In the genomic region with DNA sequence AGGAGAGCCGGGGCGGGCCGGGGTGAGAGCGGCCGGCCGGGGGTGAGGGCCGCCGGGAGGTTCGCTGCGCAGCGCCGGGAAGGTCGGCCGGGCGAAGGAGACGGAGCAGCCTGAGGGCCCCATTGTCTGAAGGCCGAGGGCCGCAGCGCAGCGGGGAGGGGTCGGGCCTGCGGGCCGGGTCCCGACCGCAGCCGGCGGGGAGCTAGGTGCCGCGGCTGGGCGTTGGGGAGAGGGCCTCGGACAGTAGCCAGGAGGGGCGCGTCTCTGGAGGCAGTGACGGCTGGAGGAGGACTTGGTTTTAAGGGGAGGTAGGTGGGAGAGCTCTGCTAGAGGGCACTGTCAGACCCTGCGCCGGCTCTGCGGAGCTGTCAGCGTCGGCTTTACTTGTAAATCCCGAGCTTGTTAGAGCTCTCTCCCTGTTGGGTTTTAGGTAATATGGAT, we compare ENCODE assay signal across 8 mouse cellular contexts. TPM values are rescaled to one million over a fixed set of nuclear protein-coding genes. Genes with fewer than 3 reads are reported as not detected.
DNase-seq lines count a peak whose midpoint lies in the region; ATAC-seq and TF ChIP-seq lines count a peak whose summit lies in the region.

No protein-coding gene starts in this region.

- peak; percentile 39 for DNase-seq in kidney, adult 11 months
- no peak for DNase-seq in kidney, adult 18-20 months
- peak; percentile 46 for DNase-seq in adrenal gland, postnatal 25 days
- DNase-seq in forebrain, embryonic 11.5 days (ENCODE audit: low spot score) = no peak
- DNase-seq in limb, embryonic 11.5 days (ENCODE audit: low spot score) = peak; percentile 66
- peak; percentile 44 for DNase-seq in mesoderm, embryonic 11.5 days (ENCODE audit: low read depth, low spot score)
- no peak for DNase-seq in stomach, postnatal 0 days (ENCODE audit: low spot score)

- peaks cover 2% of the 10 kb centered on the region for H3K4me1 ChIP-seq in forebrain, embryonic 11.5 days (replicated peaks; ENCODE audit: control insufficient read depth, insufficient read depth, low read length)
- H3K4me1 ChIP-seq in hindbrain, embryonic 13.5 days (replicated peaks) = peaks cover 41% of the 10 kb centered on the region
- peaks cover 6% of the 10 kb centered on the region for H3K4me1 ChIP-seq in limb, embryonic 11.5 days (ENCODE audit: control insufficient read depth, insufficient read depth, low read length)
- peaks cover 10% of the 10 kb centered on the region for H3K4me1 ChIP-seq in stomach, postnatal 0 days (replicated peaks; ENCODE audit: control insufficient read depth, insufficient read depth)

- H3K4me2 ChIP-seq in forebrain, embryonic 11.5 days (ENCODE audit: low read depth, low read length, severe bottlenecking) = peak overlapping the region; percentile 66
- peak overlapping the region; percentile 85 for H3K4me2 ChIP-seq in hindbrain, embryonic 13.5 days
- peak overlapping the region; percentile 58 for H3K4me2 ChIP-seq in limb, embryonic 11.5 days (ENCODE audit: low read depth, severe bottlenecking)
- peak overlapping the region; percentile 70 for H3K4me2 ChIP-seq in stomach, postnatal 0 days (replicated peaks; ENCODE audit: low read depth)

- no peak; the same call in none of the 2 replicates for TF ChIP-seq CTCF in stomach, postnatal 0 days (IDR thresholded peaks at IDR 0.05; ENCODE audit: low read depth)

- H3K9me3 ChIP-seq in forebrain, embryonic 11.5 days (ENCODE audit: control insufficient read depth, low read length) = no peaks in the 10 kb centered on the region
- H3K9me3 ChIP-seq in hindbrain, embryonic 13.5 days = no peaks in the 10 kb centered on the region
- no peaks in the 10 kb centered on the region for H3K9me3 ChIP-seq in limb, embryonic 11.5 days (ENCODE audit: control insufficient read depth, low read length)
- H3K9me3 ChIP-seq in stomach, postnatal 0 days (ENCODE audit: control insufficient read depth, low read length) = no peaks in the 10 kb centered on the region

- no peaks in the 10 kb centered on the region for H3K27me3 ChIP-seq in forebrain, embryonic 11.5 days (ENCODE audit: control insufficient read depth, insufficient read depth, low read length)
- H3K27me3 ChIP-seq in hindbrain, embryonic 13.5 days = no peaks in the 10 kb centered on the region
- no peaks in the 10 kb centered on the region for H3K27me3 ChIP-seq in limb, embryonic 11.5 days (ENCODE audit: control insufficient read depth, insufficient read depth, low read length)
- no peaks in the 10 kb centered on the region for H3K27me3 ChIP-seq in stomach, postnatal 0 days (ENCODE audit: control insufficient read depth, insufficient read depth, low read length)

- H3K4me3 ChIP-seq in forebrain, embryonic 11.5 days (ENCODE audit: low read depth, low read length) = peak overlapping the region; percentile 86
- peak overlapping the region; percentile 97 for H3K4me3 ChIP-seq in hindbrain, embryonic 13.5 days
- H3K4me3 ChIP-seq in limb, embryonic 11.5 days (ENCODE audit: low read depth, low read length) = peak overlapping the region; percentile 96
- peak overlapping the region; percentile 100 for H3K4me3 ChIP-seq in stomach, postnatal 0 days (ENCODE audit: low read depth, low read length)

- no peaks in the 10 kb centered on the region for H3K36me3 ChIP-seq in forebrain, embryonic 11.5 days (ENCODE audit: control insufficient read depth, insufficient read depth, low read length)
- no peaks in the 10 kb centered on the region for H3K36me3 ChIP-seq in hindbrain, embryonic 13.5 days
- no peaks in the 10 kb centered on the region; the same call in 1 of the 2 replicates for H3K36me3 ChIP-seq in limb, embryonic 11.5 days (ENCODE audit: control insufficient read depth, insufficient read depth, low read length)
- no peaks in the 10 kb centered on the region for H3K36me3 ChIP-seq in stomach, postnatal 0 days (ENCODE audit: control insufficient read depth, insufficient read depth, low read length)

- ATAC-seq in forebrain, embryonic 11.5 days (replicated peaks; ENCODE audit: low FRiP score) = peak; percentile 31
- ATAC-seq in hindbrain, embryonic 13.5 days (ENCODE audit: low FRiP score) = peak; percentile 30
- no peak for ATAC-seq in limb, embryonic 11.5 days (ENCODE audit: insufficient number of reproducible peaks, low FRiP score, low TSS enrichment, low read depth)
- peak; percentile 8 for ATAC-seq in stomach, postnatal 0 days (ENCODE audit: low FRiP score, low TSS enrichment)

- under 1% methylated on average over 38 of the region's 40 CpGs for WGBS in forebrain, embryonic 11.5 days
- WGBS in hindbrain, embryonic 13.5 days = under 1% methylated on average over 40 of the region's 40 CpGs
- under 1% methylated on average over 40 of the region's 40 CpGs for WGBS in limb, embryonic 11.5 days
- 1% methylated on average over 36 of the region's 40 CpGs for WGBS in stomach, postnatal 0 days

- peak overlapping the region; percentile 92 for H3K9ac ChIP-seq in forebrain, embryonic 11.5 days (ENCODE audit: low read length)
- peak overlapping the region; percentile 98 for H3K9ac ChIP-seq in hindbrain, embryonic 13.5 days
- peak overlapping the region; percentile 96 for H3K9ac ChIP-seq in limb, embryonic 11.5 days (ENCODE audit: low read length)
- peak overlapping the region; percentile 100 for H3K9ac ChIP-seq in stomach, postnatal 0 days (ENCODE audit: low read length)

- no peak for TF ChIP-seq EP300 in stomach, postnatal 0 days (optimal IDR thresholded peaks at IDR 0.05)

- H3K27ac ChIP-seq in forebrain, embryonic 11.5 days (ENCODE audit: low read depth, low read length) = peak overlapping the region; percentile 92
- H3K27ac ChIP-seq in hindbrain, embryonic 13.5 days = peak overlapping the region; percentile 98
- peak overlapping the region; percentile 93 for H3K27ac ChIP-seq in limb, embryonic 11.5 days (replicated peaks; ENCODE audit: low read depth, low read length)
- H3K27ac ChIP-seq in stomach, postnatal 0 days (replicated peaks) = peak overlapping the region; percentile 100

RNA-seq across cellular contexts. Expression of a gene that starts 0.4 kb away (rescaled TPM):
- 164 and 182 TPM in 2 replicates for total RNA-seq in adrenal gland, postnatal 25 days (2021)
- polyA plus RNA-seq in forebrain, embryonic 11.5 days (2014; fragmentation: Nextera tagmentation; extraction: Ambion mirVana) = 227 and 242 TPM in 2 replicates
- polyA plus RNA-seq in hindbrain, embryonic 13.5 days (2015; fragmentation: Nextera tagmentation; extraction: Ambion mirVana) = 307 and 313 TPM in 2 replicates
- 208 and 212 TPM in 2 replicates for polyA plus RNA-seq in limb, embryonic 11.5 days (2014; fragmentation: Nextera tagmentation; extraction: Ambion mirVana)
- 287 and 295 TPM in 2 replicates for polyA plus RNA-seq in stomach, postnatal 0 days (2015; fragmentation: Nextera tagmentation; extraction: Ambion mirVana)

RNA-seq across cellular contexts. Expression of a gene that starts 47.5 kb away (rescaled TPM):
- 27.8 and 33.2 TPM in 2 replicates for total RNA-seq in adrenal gland, postnatal 25 days (2021)
- polyA plus RNA-seq in forebrain, embryonic 11.5 days (2014; fragmentation: Nextera tagmentation; extraction: Ambion mirVana) = 41.0 and 41.1 TPM in 2 replicates
- 25.8 and 26.2 TPM in 2 replicates for polyA plus RNA-seq in hindbrain, embryonic 13.5 days (2015; fragmentation: Nextera tagmentation; extraction: Ambion mirVana)
- polyA plus RNA-seq in limb, embryonic 11.5 days (2014; fragmentation: Nextera tagmentation; extraction: Ambion mirVana) = 41.2 and 43.3 TPM in 2 replicates
- 8.4 and 8.6 TPM in 2 replicates for polyA plus RNA-seq in stomach, postnatal 0 days (2015; fragmentation: Nextera tagmentation; extraction: Ambion mirVana)

Comparison
In these comparisons a context has a peak if more than half of its experiments do, and no peak if none do; other contexts are left out.
1. DNase-seq: peak in kidney, adult 11 months (single experiment), adrenal gland, postnatal 25 days (single experiment), limb, embryonic 11.5 days (single experiment) and mesoderm, embryonic 11.5 days (single experiment); none in kidney, adult 18-20 months (single experiment), forebrain, embryonic 11.5 days (single experiment) and stomach, postnatal 0 days (single experiment).
2. Peak in every context shown above with its lines, with median percentiles within 50 percentile points of each other: H3K27ac ChIP-seq, H3K4me2 ChIP-seq, H3K4me3 ChIP-seq and H3K9ac ChIP-seq.